Mouse (Mus musculus) intestine, postnatal 0 days (tissue): ENCODE measurements around the gene Strn. TPM values are rescaled to one million over a fixed set of nuclear protein-coding genes. Genes with fewer than 3 reads are reported as not detected.

Experiments
- ATAC-seq: fragments of 200-750 bp; cut with Nextera tagmentation; 2 replicates; pipeline ENCODE4 v1.8.0; 2017; ENCODE audit warnings: mild to moderate bottlenecking, moderate TSS enrichment, moderate library complexity
- H3K27ac ChIP-seq: fragments of 300-500 bp; sonication (generic); 2 replicates; pipeline ENCODE4 v1.5.1; 2014; ENCODE audit warnings: mild to moderate bottlenecking, low read depth, low read length, moderate library complexity
- H3K27me3 ChIP-seq: fragments of 300-500 bp; sonication (generic); replicated peaks from 2 replicates; pipeline ENCODE4 v1.6.1; 2014; ENCODE audit warnings: low read length, mixed read lengths; ENCODE audit not compliant: control insufficient read depth, insufficient read depth
- H3K36me3 ChIP-seq: fragments of 300-500 bp; sonication (generic); 2 replicates; pipeline ENCODE4 v1.6.1; 2014; ENCODE audit warnings: mild to moderate bottlenecking, moderate library complexity; ENCODE audit not compliant: control insufficient read depth, insufficient read depth
- H3K4me1 ChIP-seq: fragments of 300-500 bp; sonication (generic); replicated peaks from 2 replicates; pipeline ENCODE4 v1.6.1; 2014; ENCODE audit warnings: antibody characterized with exemption, low read length, mixed read lengths; ENCODE audit not compliant: control insufficient read depth, insufficient read depth
- H3K4me2 ChIP-seq: fragments of 300-500 bp; sonication (generic); replicated peaks from 2 replicates; pipeline ENCODE4 v1.6.1; 2014; ENCODE audit warnings: low read depth, mild to moderate bottlenecking, moderate library complexity
- H3K4me3 ChIP-seq: fragments of 300-500 bp; sonication (generic); 2 replicates; pipeline ENCODE4 v1.5.1; 2014; ENCODE audit warnings: low read depth, low read length
- H3K9ac ChIP-seq: fragments of 300-500 bp; sonication (generic); 2 replicates; pipeline ENCODE4 v1.6.1; 2014; ENCODE audit warnings: mild to moderate bottlenecking, low read depth, low read length
- H3K9me3 ChIP-seq: fragments of 300-500 bp; sonication (generic); 2 replicates; pipeline ENCODE4 v1.6.1; 2016; ENCODE audit warnings: mixed run types; ENCODE audit not compliant: control insufficient read depth
- CTCF ChIP-seq: sonication (generic); IDR thresholded peaks from 2 replicates; pipeline ENCODE4 v1.5.1; 2016; ENCODE audit warnings: low read depth, mild to moderate bottlenecking, control low read depth, antibody characterized with exemption, moderate library complexity
- WGBS: fragments of 180-500 bp; shearing (Covaris S2); extraction: QIAGEN DNeasy Blood & Tissue Kit; methylation state at CpG from one replicate; pipeline ENCODE4 v1.1.7; 2014; 5-methylcytosine and 5-hydroxymethylcytosine counted together
- polyA plus RNA-seq: library from polyadenylated mRNA; unstranded; fragments of >200 nt; fragmentation: Nextera tagmentation; extraction: Ambion mirVana; gene quantifications from 2 replicates; pipeline ENCODE4 v1.2.1, GENCODE M21; 2015

Gene Strn
- polyA plus RNA-seq, 1 experiment from 2014 or later: 3.8 TPM

- no peaks in the 10 kb centered on the region for H3K9me3 ChIP-seq
- no peaks in the 10 kb centered on the region for H3K36me3 ChIP-seq
- no peak overlapping the region for H3K4me3 ChIP-seq
- no peak overlapping the region for H3K27ac ChIP-seq
- H3K27me3 ChIP-seq: no peaks in the 10 kb centered on the region
- no peak overlapping the region for H3K4me2 ChIP-seq
- H3K4me1 ChIP-seq: no peaks in the 10 kb centered on the region
- TF ChIP-seq CTCF: no peak
- 0 out of 2 replicates have a peak, but pooled peaks have one; percentile 33 for ATAC-seq
- no peak overlapping the region for H3K9ac ChIP-seq
- 88% methylated on average over 3 of the region's 3 CpGs for WGBS
Measured at GRCm38 (mm10) chr17:78615096-78615495, 121.9 kb downstream of the Strn start.

GRCm38 (mm10) chr17:78614481-78614880, 122.5 kb downstream of the Strn start:
- Histone ChIP-seq H3K4me3 (no peak overlapping the region), H3K27ac (no peak overlapping the region), H3K9me3 (no peaks in the 10 kb centered on the region), H3K36me3 (no peaks in the 10 kb centered on the region), H3K9ac (no peak overlapping the region), H3K4me2 (no peak overlapping the region), H3K4me1 (no peaks in the 10 kb centered on the region), H3K27me3 (no peaks in the 10 kb centered on the region)
- 78% methylated on average over 2 of the region's 2 CpGs for WGBS
- TF ChIP-seq CTCF: no peak
- no peak for ATAC-seq

GRCm38 (mm10) chr17:78611117-78611516, 125.9 kb downstream of the Strn start:
- Histone ChIP-seq H3K27me3 (no peaks in the 10 kb centered on the region), H3K4me2 (no peak overlapping the region), H3K27ac (no peak overlapping the region), H3K4me3 (no peak overlapping the region), H3K9ac (no peak overlapping the region), H3K4me1 (no peaks in the 10 kb centered on the region), H3K36me3 (no peaks in the 10 kb centered on the region), H3K9me3 (no peaks in the 10 kb centered on the region)
- TF ChIP-seq CTCF: peak; percentile 76
- ATAC-seq: no peak
- WGBS: 77% methylated on average over 6 of the region's 6 CpGs

- no peaks in the 10 kb centered on the region for H3K4me1 ChIP-seq
- no peaks in the 10 kb centered on the region for H3K27me3 ChIP-seq
- no peak overlapping the region for H3K4me3 ChIP-seq
- no peak for TF ChIP-seq CTCF
- 83% methylated on average over 13 of the region's 13 CpGs for WGBS
- ATAC-seq: no peak
- no peak overlapping the region for H3K4me2 ChIP-seq
- H3K36me3 ChIP-seq: no peaks in the 10 kb centered on the region
- no peak overlapping the region for H3K9ac ChIP-seq
- H3K9me3 ChIP-seq: no peaks in the 10 kb centered on the region
- no peak overlapping the region for H3K27ac ChIP-seq
Measured at GRCm38 (mm10) chr17:78609191-78609855, 127.7 kb downstream of the Strn start.

- no peaks in the 10 kb centered on the region for H3K27me3 ChIP-seq
- no peak overlapping the region for H3K4me2 ChIP-seq
- WGBS: 72% methylated on average over 8 of the region's 8 CpGs
- no peaks in the 10 kb centered on the region for H3K9me3 ChIP-seq
- 0 out of 2 replicates have a peak, but pooled peaks have one; percentile 22 for ATAC-seq
- H3K9ac ChIP-seq: no peak overlapping the region
- H3K27ac ChIP-seq: no peak overlapping the region
- no peaks in the 10 kb centered on the region for H3K4me1 ChIP-seq
- H3K36me3 ChIP-seq: no peaks in the 10 kb centered on the region
- no peak for TF ChIP-seq CTCF
- H3K4me3 ChIP-seq: no peak overlapping the region
Measured at GRCm38 (mm10) chr17:78608716-78609115, 128.3 kb downstream of the Strn start.

GRCm38 (mm10) chr17:78608135-78608670, 128.8 kb downstream of the Strn start:
- Histone ChIP-seq H3K4me3 (no peak overlapping the region), H3K27ac (no peak overlapping the region), H3K36me3 (no peaks in the 10 kb centered on the region), H3K27me3 (no peaks in the 10 kb centered on the region), H3K4me2 (no peak overlapping the region), H3K9me3 (no peaks in the 10 kb centered on the region), H3K4me1 (no peaks in the 10 kb centered on the region), H3K9ac (no peak overlapping the region)
- peak; percentile 70 for ATAC-seq
- 14% methylated on average over 16 of the region's 16 CpGs for WGBS
- TF ChIP-seq CTCF: no peak
